Mouse (Mus musculus): ENCODE measurements around the gene Naga.
"Not testable (repeated sequence)": the region's sequence is repeated elsewhere in the genome, so short reads cannot be mapped to it uniquely, and the experiment has no call there.

Naga gene

DNA sequence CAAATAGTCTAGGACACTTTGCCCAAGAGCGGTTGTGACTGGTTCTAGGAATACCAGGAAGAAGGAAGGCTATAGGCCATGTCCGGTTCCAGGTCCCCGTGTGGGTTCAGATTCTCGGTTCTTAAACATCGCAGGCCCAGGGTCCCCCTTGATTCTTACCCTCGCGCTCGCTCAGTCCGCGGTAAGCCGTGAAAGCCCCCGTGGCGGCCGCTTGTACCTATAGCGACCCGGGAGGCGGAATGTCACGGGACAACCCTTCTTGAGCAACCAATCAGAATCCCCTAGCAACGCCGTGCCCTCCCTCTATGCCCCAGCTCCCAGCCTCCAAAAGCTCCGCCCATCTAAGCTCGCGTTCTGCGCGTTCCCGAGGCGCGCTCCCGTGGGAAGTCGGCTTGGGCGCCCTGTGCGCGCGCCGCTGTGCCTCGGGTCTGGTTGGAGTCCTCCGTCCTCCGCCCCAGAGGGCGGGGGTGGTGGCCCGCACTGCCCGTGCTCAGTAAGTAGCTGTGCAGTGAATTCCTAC is at the start of gene Naga, which contains the start of the genes Pheta2 and Smdt1:
Gene Naga, minus strand, starts transcription at position 333 of the 520 bp plus-strand sequence.
Gene Pheta2, plus strand, starts transcription at position 350 of the 520 bp plus-strand sequence.
Gene Smdt1, plus strand, starts transcription at position 367 of the 520 bp plus-strand sequence.
- peak; percentile 90 to 93 for DNase-seq (ENCODE audit: low spot score in 2 of 2)

DNA sequence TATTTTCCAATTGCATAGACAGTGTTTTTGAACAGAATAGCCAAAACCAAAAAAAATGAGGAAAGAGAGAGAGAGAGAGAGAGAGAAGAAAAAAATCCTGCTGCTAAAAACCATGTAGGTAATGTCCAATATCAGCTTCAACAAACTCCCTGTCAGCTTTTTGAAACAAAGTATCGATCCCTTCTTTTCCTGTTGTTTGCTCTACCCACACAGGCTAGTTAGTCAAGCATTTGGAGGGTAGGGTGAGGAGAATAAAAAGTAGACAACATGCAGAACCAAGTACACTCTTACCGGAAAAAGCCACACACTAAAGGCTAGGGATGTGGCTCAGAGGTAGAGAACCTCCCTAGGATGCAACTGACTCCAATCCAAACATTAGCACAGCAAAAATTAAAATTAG is 47.0 kb upstream of the Naga start:
- no peak for DNase-seq (ENCODE audit: low spot score in 2 of 2)

DNA sequence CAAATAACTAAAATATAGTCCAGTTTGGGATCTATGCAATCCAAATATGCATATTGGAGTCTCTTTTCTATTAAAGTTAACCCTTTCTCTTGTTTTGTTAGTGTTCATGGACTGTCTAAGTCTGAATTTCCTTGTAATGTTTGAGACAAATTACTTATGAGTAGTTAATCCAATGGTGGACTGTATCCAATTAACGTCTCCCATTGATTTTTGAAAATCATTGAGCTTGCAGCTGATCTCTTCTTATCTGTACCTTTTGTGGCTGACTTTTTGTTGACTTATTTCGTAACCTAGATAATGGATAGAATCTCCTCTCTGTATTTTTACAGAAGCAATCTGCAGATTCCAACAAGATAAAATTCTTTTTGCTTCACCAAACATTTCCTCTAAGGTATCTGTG is 43.7 kb upstream of the Naga start:
- DNase-seq (ENCODE audit: low spot score in 2 of 2) = no peak

DNA sequence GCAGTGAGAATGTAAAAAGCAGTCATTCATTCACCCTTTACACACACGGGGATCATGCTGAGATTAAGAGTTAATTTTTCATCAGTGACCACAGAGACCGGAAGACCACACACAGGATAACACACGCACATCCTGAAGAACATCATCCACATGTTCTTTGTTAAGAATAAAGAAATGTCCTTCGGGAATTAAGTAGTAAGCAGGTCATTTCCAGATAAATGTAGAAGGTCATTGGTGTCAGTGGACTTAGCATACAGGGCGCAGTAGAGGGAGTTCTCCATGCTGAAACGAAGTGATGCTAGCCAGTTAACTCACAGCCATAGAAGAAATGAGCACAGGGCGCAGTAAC is 42.0 kb upstream of the Naga start:
- no peak for DNase-seq (ENCODE audit: low spot score in 2 of 2)

DNA sequence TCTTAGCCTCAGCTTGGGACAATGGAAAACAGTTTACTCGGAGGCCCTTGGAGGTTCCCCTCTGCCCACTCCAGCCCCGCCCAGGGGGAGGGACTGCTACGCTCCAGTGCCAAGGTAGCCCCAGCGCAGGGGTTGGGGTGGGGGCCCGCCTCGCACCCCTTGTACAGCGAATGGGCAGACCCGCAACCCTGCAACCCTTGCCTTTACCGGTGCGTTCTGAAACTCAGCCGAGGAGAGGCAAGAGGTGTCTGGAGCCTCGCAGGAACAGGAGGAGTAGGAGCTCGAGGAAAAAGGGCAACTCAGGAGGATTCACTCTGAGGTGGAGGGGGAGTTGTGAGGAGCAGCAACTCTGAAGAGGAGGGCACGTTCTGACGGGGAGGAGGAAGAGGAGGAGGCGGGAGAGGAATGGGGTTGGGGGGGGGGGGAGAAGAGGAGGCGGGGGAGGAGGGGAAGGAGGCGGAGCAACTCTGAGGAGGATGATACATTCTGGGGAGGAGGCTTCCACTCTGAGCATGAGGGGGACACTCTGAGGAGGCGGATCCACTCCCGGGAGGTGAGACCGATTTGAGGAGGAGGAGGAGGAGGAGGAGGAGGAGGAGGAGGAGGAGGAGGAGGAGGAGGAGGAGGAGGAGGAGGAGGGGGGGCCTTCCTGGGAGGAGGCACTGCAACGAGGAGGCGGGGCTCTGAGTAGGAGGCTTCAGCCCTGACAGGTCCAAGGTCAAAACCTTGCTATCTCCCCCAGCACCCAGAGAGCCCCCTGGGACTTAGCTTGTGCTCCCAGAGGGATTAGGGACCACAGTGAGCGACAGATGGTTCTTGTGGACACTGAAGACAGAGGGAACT is 41.4 kb upstream of the Naga start, which contains the start of gene Cyp2d22:
Gene Cyp2d22, minus strand, starts transcription at position 390 of the 843 bp plus-strand sequence.
- DNase-seq (ENCODE audit: low spot score in 2 of 2) = peak; percentile 16 to 19

DNA sequence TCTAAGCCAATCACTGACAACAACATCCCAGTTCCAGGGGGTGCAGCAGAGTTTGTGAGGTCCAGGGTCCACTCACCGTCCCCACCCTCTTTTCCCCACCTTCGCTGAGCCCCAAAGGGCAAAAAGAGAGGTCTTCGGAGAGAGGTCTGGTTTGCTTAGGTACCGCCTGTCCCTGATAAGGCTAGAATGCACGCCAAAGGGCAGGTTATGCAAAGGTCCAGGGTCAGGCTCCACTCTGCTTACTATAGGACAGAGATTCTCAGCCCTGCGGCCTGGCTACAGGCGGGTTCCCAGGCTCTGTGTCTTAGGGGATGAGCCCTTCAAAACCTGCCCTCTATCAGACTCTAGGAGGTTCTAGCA is 40.8 kb upstream of the Naga start:
- no peak for DNase-seq (ENCODE audit: low spot score in 2 of 2)

DNA sequence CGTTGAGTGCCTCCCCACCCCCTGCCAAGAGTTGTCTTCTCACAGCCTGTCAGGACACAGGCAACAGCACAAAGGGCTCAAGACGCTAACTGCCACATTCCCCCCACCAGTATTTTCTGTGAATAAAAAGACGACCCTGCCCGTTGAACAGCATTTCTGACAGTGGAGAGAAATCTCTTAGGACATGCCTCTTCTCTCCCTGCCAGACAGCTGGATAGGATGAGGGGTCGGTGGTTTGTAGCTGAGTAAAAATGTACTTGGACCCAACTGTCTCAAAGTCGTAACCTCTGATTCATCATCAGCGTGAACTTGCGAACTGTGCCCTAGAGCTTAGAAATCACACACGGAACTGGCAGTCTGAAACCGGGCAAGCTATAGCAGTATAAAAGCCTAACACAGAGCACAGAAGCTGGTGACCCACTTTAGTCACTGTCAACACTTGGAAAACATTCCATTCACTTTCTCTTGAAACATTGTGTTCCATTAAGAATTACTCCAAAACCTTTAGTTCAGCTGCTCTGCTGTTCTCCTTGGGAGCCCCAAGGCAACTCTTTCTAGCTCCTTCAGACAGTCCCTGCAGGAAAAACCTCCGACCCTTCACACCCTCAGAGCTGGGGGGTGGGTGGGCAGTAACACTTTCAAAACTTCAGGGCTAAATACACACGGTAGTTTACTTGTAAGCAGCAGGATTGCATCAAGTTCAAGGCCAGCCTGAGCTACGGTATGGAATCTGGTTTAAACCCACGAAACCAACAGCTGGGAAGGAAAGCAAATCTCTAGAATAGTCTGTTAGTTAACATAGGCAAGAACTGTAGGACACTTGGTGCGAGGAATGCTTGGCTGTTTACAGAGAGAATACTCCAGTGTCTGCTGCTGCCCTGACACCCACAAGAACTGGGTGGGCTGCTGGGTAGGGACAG is 39.8 kb upstream of the Naga start:
- DNase-seq (ENCODE audit: low spot score in 2 of 2) = no peak

DNA sequence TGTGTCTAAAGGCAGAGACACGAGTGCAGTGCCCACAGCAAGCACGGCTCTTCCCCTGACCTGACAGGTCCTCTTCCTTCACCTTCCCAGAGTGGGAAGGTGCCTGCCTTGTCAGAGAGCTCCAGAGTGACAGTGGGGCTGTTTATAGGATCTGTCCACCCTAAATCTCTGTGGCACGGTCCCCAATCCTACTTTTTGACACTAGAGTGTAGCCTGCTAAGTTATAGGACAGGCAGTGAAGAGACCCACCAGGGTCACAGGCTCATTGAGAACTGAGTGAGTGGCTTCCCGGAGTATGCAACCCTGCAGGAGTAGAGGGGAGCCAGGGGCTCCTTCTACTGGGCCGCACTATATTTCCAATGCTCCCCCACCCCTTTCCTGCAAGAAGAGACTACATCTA is 39.0 kb upstream of the Naga start:
- no peak for DNase-seq (ENCODE audit: low spot score in 2 of 2)

DNA sequence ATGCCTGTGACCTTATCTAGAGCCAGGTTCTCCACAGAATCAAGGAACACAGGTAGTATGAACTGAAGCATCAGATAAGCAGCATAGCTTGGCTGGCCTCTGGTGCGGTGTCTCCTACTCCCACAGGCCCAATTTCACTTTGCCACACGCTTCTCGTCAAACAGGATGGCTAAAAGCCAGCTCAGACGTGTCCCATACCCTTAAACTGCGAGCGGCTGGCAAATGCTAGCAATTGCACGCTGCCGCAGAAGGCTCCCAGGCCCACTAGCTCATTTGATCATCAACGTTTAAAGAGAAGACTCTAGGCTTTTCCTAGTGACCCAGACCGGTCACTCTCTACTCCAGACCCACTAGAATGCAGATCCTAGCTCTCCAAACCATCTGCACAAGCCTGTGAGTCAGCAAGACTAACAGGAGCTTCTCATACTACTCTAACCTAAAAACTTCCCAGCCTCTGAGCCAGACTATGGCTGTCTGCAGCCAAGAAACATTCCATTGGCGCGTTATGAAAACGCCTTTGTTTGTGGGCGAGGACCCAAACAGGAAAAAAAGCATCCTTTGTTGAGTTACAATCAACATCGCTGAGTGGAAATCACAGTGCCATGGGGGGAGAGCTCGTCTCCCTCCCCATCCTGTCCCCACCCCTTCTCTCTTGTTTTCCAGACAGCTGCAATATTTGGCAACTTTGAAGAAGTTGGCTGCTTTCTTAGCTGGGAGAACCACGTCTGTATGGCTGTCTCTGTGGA is 37.8 kb upstream of the Naga start:
- peak; percentile 37 to 54 for DNase-seq (ENCODE audit: low spot score in 2 of 2)

DNA sequence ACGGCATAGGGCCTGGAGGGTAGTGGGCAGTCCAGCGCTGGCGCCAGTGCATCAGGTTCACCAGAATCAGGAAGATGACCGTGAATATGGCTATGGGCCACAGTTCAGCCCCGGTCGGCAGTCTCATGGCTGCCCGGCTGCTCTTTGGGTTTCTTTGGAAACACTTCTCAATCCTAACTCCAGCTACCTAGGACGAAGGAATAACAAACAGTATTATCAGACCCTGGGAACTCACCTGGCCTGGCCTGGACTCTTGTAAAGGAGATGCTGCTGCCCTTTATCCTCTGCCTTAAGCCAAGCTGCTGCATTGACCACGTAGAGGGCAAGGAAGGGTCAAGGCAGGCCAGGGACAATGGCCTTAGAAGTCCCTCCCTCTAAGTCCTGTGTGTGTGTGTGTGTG is 37.1 kb upstream of the Naga start:
- no peak for DNase-seq (ENCODE audit: low spot score in 2 of 2)

DNA sequence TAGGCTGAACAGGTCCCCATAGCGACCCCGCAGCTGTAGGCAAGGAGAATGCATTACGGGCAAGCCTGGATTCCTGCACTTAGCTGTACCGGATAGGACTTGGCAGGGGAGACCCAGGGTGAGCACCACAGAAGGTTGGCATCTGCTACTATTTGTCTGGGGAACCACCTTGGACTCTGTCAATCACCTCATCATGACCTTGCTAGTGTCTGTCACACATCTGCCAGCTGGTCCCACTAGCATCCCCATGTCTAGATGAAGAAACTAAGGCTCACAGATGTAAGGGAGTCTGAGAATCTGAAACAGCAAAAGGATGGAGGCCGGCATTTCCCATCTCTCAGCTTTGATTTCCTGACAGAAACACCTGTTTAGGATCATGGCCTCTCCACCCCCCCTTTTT is 35.7 kb upstream of the Naga start:
- DNase-seq (ENCODE audit: low spot score in 2 of 2) = no peak

DNA sequence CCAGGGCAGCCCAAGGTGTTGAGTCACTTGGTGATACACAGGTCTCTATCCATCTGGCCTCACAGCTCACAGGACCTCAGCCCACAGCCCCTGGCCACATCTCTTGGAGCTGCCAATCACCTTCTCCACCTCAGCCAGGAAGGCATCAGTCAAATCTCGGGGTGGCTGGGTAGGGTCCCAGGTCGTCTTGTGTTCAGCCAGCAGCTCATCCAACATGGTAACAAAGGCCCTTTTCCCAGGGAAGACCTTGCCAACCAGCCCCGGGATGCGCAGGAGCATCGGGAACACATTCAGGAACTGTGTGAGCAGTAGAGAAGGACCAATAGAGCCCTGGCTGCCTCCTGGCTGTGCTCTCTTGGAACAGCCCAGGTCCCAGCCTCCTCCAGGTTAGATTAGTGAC is 34.3 kb upstream of the Naga start:
- no peak for DNase-seq (ENCODE audit: low spot score in 2 of 2)

DNA sequence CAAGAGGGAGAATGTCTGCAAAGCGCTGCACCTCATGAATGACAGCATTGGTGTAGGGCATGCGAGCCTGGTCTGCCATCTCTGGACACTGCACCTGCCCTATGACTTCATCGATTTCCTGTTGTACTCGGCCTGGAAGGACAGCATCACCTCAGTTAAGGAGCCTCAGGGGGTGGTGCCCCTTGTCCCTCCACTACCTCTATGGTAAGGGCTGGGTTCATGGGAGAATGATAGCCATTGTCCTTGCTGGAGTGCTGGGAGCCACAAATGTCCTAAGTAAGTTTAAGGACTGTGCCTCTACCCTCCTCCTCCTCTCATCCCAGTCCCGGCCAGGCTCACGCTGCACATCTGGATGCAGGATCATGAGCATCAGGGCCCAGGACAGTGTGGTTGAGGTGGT is 33.7 kb upstream of the Naga start:
- no peak for DNase-seq (ENCODE audit: low spot score in 2 of 2)

DNA sequence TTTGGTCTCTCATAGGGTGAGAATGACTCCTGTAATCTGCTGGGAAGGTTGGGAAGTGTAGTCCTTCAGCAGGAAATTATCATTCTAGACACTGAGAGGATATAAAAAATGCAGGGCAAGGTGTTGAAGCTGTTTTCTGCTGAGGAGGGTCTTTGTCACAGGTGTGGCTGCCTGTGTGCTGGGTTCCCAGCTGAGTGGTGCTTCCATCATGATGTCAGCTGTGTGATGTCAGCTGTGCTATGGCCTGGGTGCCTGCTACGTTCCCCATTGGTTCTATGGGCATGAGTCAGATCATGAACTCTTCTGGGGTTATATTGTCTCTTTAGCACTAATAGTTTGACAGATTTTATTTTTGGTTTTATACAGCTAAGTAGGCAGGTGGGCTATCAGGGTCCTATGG is 30.1 kb upstream of the Naga start:
- no peak for DNase-seq (ENCODE audit: low spot score in 2 of 2)

DNA sequence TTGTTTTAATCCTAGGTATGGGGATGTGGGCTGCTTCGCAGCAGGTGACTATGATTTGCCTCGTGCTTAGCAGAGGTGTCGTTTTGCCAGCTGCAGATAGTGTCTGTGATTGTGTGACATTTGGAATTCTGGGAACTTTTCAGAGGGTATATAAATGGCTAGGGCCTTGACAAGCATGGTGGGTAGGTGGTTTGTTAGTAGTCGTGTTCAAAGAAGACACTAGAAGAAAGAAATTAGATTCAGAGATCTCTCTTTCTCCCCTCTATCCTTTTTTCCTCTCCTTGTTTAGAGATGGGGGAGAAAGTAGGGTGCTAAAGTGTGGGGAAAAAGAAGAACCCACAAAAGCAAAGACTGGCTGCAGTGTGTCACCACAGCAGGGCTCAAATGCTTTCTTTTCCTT is 29.4 kb upstream of the Naga start:
- no peak for DNase-seq (ENCODE audit: low spot score in 2 of 2)

DNA sequence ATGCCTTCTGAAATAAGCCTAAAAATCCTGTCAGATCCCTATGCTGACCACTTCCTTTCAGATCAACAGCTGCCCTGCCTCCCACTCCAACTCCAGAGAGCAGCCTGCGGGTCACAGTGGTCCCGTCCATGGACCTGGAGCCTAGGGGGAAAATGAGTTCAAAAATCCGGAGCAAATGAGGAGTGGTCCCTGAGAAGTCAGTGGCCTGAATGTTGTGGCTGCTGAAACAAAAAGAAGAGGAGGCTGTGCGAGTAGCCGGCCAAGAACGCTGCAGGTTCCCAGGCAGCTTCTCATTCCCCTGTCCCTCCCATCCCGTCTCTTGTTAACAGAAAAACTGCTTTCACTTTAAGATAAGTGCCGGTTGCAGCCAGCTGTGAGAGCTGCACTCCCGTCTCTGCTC is 25.8 kb upstream of the Naga start:
- not testable (repeated sequence) for DNase-seq (ENCODE audit: low spot score in 2 of 2)

DNA sequence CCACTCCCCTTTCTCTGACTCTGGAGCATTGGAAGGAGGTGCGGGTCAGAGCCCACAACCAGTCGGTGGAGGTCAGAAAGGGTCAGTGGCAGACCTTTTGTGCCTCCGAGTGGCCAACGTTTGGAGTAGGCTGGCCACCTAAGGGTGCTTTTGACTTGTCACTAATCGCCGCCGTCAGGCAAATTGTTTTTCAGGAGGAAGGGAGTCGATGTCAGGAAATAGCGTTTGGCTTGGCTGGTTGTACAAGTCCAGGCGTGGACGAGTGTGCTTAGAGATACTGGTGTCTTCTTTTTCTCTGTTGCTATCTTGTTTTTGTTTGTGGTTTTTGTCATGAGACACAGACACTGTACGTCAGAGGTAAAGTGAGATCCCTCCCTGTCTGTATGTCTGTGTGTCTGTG is 25.1 kb upstream of the Naga start:
- not testable (repeated sequence) for DNase-seq (ENCODE audit: low spot score in 2 of 2)

DNA sequence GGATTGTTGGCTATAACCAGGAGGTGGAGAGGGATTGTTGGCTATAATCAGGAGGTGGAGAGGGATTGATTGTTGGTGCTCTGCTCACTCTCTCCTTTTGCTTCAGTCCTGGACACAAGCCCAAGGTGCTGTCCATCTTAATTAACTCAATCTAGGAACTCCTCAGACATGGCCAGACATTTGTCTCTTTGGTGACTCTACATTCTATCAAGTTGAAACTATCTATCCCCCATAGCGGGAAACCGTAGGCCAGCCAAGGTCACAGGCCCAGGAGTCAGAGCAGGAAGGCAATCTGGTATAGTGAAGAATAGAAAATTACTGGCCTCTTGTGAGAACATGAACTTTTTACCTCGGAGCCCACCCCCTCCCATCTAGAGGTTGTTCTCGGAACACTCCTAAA is 23.5 kb upstream of the Naga start:
- DNase-seq (ENCODE audit: low spot score in 2 of 2) = no peak

DNA sequence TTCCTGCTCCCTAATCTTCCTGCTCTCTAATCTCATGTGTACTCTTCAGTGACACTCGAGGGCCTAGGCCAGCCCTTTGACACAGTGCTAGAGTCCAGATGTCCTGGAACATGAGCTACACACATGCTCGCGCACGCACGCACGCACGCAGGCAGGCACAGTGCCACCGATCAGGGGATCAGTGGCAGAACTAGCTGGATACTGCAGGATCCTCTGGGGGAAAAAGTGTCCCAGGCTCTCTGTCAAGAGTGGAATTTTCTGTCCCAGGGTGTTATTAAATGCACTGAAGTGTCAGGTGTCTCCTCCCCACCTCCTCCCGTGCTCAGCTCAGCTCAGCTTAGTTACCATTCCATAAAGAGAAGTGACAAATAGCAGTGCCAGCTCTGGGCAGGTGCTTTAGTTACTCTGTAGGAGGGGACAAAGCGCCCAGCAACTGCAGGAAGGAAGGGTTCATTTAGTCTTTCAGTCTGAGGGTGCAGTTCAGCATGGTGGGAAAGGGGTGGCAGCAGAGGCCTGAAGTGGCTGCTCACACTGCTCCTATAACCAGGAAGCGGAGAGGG is 22.8 kb upstream of the Naga start:
- no peak for DNase-seq (ENCODE audit: low spot score in 2 of 2)

DNA sequence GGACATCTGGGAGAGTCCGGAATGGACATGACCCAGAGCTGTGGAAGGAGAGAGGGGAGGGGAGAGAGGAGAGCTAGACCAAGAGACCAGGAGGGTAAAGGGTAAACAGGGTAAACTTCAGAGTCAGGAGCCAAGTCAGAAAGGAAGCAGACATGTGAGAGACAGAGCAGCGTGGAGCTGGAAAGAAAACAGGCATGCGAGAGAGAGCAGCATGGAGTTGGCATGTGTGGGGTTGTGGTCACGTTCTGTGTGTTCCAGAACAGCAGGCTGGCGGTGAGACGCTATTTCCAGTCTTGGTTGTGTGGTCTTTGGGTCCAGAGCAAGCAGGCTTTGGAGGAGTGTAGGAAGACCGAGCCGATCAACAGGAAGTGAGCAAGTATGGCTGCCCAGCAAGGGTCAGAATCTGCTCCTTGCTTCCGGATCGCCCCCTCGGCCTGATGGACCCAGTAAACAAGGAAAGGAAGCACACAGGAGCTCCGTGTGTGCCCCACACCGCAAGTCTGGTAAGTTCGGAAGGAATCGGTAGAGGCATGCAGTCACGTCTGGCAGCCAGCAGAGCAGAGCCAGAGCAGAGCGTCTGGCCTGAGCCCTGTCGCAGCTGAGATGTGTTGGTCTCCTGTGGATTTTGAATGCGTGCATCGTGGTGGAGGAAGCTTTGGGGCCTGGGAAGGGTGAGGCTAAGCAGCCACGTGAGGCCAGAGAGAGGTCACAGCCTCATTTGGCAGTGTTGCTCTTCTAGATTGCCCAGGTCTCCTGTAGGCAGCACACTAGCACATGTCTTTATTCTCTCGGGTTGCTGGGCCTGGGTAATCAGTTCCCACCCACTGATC is 19.9 kb upstream of the Naga start:
- DNase-seq (ENCODE audit: low spot score in 2 of 2) = no peak

Measured in right cerebral cortex, adult 2 months (tissue).